Mouse (Mus musculus) kidney, embryonic 14.5 days (tissue): ENCODE measurements around the gene Kxd1. TPM values are rescaled to one million over a fixed set of nuclear protein-coding genes. Genes with fewer than 3 reads are reported as not detected.
"Not testable (repeated sequence)": the region's sequence is repeated elsewhere in the genome, so short reads cannot be mapped to it uniquely, and the experiment has no call there.

ENCODE experiments used
- ATAC-seq: fragments of 200-750 bp; cut with Nextera tagmentation; 2 replicates; pipeline ENCODE4 v1.8.0; 2017; ENCODE audit warnings: moderate number of reproducible peaks, mild to moderate bottlenecking, moderate TSS enrichment, moderate library complexity; ENCODE audit not compliant: low FRiP score, low TSS enrichment
- H3K27ac ChIP-seq: fragments of 300-500 bp; sonication (generic); 2 replicates; pipeline ENCODE4 v1.5.1; 2014; ENCODE audit warnings: low read depth, mild to moderate bottlenecking, low read length, moderate library complexity, mixed read lengths
- H3K27me3 ChIP-seq: fragments of 300-500 bp; sonication (generic); 2 replicates; pipeline ENCODE4 v1.6.1; 2014; ENCODE audit warnings: mild to moderate bottlenecking, low read length; ENCODE audit not compliant: control insufficient read depth, insufficient read depth
- H3K36me3 ChIP-seq: fragments of 300-500 bp; sonication (generic); 2 replicates; pipeline ENCODE4 v1.6.1; 2014; ENCODE audit warnings: low read length, mixed read lengths; ENCODE audit not compliant: control insufficient read depth, insufficient read depth
- H3K4me1 ChIP-seq: fragments of 300-500 bp; sonication (generic); 2 replicates; pipeline ENCODE4 v1.6.1; 2014; ENCODE audit warnings: low read length, mixed read lengths; ENCODE audit not compliant: control insufficient read depth, insufficient read depth
- H3K4me2 ChIP-seq: fragments of 300-500 bp; sonication (generic); replicated peaks from 2 replicates; pipeline ENCODE4 v1.6.1; 2014; ENCODE audit warnings: low read depth, mild to moderate bottlenecking, low read length
- H3K4me3 ChIP-seq: fragments of 300-500 bp; sonication (generic); 2 replicates; pipeline ENCODE4 v1.5.1; 2014; ENCODE audit warnings: mild to moderate bottlenecking, low read length
- H3K9ac ChIP-seq: fragments of 300-500 bp; sonication (generic); 2 replicates; pipeline ENCODE4 v1.6.1; 2014; ENCODE audit warnings: low read depth, mild to moderate bottlenecking, low read length, moderate library complexity
- H3K9me3 ChIP-seq: fragments of 300-500 bp; sonication (generic); 2 replicates; pipeline ENCODE4 v1.6.1; 2016; ENCODE audit warnings: low read length; ENCODE audit not compliant: control insufficient read depth
- WGBS: fragments of 180-500 bp; shearing (Covaris S2); extraction: QIAGEN DNeasy Blood & Tissue Kit; methylation state at CpG from one replicate; pipeline ENCODE4 v1.1.7; 2014; 5-methylcytosine and 5-hydroxymethylcytosine counted together
- polyA plus RNA-seq: library from polyadenylated mRNA; unstranded; fragments of >200 nt; fragmentation: Nextera tagmentation; extraction: Ambion mirVana; gene quantifications from 2 replicates; pipeline ENCODE4 v1.2.1, GENCODE M21; 2014

Gene Kxd1
- polyA plus RNA-seq, 1 experiment from 2014 or later: 70.9 TPM

DNA sequence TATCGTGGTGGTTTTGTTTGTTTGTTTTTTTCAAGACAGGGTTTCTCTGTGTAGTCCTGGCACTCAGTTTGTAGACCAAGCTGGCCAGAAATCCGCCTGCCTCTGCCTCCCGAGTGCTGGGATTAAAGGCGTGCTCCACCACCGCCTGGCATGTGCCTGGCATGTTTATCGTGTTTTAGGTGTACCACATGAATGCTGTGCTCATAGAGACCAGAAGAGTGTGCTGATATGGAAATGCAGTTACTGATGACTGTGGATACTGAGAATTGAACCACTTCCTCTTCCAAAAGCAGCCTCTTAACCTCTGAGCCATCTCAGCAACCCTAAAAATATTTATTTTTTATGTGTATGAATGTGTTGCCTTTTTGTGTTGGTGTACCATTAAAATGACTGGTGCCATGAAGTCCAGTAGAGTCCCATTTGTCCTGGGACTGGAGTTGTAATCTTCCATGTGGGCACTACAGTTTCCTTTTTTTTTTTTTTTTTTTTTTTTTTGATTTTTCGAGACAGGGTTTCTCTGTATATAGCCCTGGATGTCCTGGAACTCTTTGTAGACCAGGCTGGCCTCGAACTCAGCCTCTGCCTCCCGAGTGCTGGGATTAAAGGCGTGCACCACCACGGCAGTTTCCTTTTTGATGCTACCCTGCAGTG lies 15.4 kb downstream of the Kxd1 start:
- Histone ChIP-seq H3K36me3 (peaks cover 49% of the 10 kb centered on the region), H3K27ac (no peak overlapping the region), H3K4me1 (peaks cover 8% of the 10 kb centered on the region; the same call in 1 of the 2 replicates), H3K4me2 (no peak overlapping the region), H3K4me3 (no peak overlapping the region), H3K27me3 (no peaks in the 10 kb centered on the region), H3K9ac (no peak overlapping the region), H3K9me3 (no peaks in the 10 kb centered on the region)
- 96% methylated on average over 11 of the region's 11 CpGs for WGBS
- ATAC-seq: no peak

DNA sequence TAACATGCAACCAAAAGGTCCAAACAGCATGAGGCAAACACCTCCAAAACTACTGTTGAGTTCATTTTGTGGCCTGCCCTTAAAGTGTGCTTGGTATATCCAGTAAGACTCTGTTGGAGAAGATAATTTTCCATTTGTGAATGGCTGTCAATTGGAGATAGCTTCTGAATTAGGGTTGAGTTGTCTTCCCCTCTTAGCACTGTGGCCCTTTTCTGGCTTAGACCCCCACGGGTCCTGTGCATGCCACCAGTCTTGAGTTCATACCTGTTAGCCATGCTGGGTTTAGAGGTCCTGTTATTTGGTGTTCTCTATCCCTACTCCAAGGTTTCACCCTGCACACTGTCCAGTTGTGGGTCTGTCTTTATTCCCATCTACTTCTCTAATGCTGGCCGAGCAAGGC lies 16.0 kb downstream of the Kxd1 start:
- peaks cover 8% of the 10 kb centered on the region; the same call in 1 of the 2 replicates for H3K4me1 ChIP-seq
- no peak overlapping the region for H3K4me3 ChIP-seq
- H3K27ac ChIP-seq: no peak overlapping the region
- H3K9me3 ChIP-seq: no peaks in the 10 kb centered on the region
- peaks cover 54% of the 10 kb centered on the region for H3K36me3 ChIP-seq
- ATAC-seq: no peak
- WGBS: 98% methylated on average over 2 of the region's 2 CpGs
- H3K4me2 ChIP-seq: no peak overlapping the region; the same call in 1 of the 2 replicates
- H3K9ac ChIP-seq: no peak overlapping the region
- no peaks in the 10 kb centered on the region for H3K27me3 ChIP-seq

DNA sequence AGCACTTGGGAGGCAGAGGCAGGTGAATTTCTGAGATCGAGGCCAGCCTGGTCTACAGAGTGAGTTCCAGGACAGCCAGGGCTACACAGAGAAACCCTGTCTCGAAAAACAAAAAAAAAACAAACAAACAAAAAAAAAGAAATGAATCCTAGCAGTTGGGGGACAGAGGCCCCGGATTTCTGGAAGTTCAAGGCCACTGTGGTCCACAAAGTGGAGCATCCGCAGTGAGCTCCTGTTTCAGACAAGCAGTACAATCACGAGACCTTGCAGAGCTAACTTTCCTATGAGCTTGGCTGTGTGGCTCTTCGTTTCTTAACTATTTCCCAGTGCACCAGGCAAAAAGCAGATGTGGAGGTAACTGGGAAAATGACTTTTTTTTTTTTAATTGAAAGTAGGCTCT lies 16.6 kb downstream of the Kxd1 start:
- Histone ChIP-seq H3K9ac (peak overlapping the region; percentile 97; the same call in 1 of the 2 replicates), H3K4me2 (peak overlapping the region; percentile 41), H3K4me3 (peak overlapping the region; percentile 87), H3K36me3 (peaks cover 48% of the 10 kb centered on the region)
- H3K9me3 ChIP-seq, H3K27ac ChIP-seq, ATAC-seq, H3K4me1 ChIP-seq, H3K27me3 ChIP-seq: not testable (repeated sequence)
- WGBS: 79% methylated on average over 6 of the region's 6 CpGs

DNA sequence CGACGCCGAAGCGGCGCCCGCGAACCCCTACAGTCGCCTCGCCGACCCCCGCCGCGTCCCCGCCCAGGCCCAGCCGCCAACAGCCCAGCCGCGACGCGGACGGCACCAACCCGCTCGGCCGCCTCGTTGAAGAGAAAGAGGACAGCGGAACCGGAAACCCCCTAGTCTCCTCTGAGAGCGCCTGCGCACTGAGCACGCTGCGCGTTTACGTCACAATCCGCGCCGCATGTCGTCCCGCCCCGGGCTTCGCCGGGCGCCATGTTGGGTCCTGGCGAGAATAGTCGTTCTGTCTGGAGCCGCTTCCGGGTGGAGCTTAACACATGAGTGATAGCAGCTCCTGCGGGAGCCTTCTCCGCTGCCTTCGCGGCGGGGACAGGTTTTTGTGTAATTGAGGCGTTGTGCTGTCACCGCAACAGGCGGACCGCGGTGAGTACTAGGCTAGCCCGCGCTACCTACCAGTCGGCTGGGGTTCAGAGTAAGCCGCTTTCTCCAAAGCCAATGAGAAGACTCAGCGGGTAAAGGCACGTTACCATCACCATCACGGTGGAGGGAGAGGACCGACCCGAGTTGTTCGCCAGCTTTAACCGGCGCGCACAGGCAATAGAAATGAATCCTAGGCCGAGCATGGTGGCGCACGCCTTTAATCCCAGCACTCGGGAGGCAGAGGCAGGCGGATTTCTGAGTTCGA lies 17.4 kb downstream of the Kxd1 start, which contains the start of gene Uba52:
Gene Uba52 (minus strand): TSS at position 574 of the 688 bp plus-strand sequence.
- Histone ChIP-seq H3K4me3 (peak within 1 kb of the TSS; percentile 87), H3K27me3 (no peaks in the 10 kb centered on the region), H3K4me1 (peaks cover 15% of the 10 kb centered on the region), H3K36me3 (peaks cover 44% of the 10 kb centered on the region), H3K27ac (peak within 1 kb of the TSS; percentile 94), H3K4me2 (peak within 1 kb of the TSS; percentile 83), H3K9ac (peak within 1 kb of the TSS; percentile 97), H3K9me3 (no peaks in the 10 kb centered on the region)
- WGBS: 2% methylated on average over 74 of the region's 74 CpGs
- peak; percentile 85 for ATAC-seq

DNA sequence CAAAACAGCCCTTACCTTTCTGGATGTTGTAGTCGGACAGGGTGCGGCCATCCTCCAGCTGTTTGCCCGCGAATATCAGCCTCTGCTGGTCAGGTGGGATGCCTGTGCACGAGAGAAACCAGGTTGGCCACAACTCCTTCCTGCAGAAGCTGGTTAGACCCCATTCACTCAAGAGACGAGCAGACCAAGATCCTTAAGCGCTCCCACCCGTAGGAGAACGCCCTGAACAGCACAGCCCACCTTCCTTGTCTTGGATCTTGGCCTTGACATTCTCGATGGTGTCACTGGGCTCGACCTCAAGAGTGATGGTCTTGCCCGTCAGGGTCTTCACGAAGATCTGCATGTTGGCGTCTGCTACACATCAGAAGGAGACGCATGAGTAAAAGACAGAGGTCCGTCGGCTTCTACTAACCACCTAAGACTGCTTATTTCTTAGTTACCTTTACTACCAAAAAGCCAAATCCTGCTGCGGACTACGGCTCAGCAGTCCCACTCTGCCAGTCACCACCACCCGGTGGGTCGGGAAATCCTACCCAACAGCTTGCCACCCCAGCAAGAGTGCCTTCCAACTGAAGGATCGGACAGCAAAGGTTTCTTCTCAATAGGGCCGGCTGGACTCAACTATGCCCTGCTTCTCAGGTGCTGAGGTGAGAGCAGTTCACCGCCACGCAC lies 18.3 kb downstream of the Kxd1 start:
- Histone ChIP-seq H3K4me2 (peak overlapping the region; percentile 83), H3K4me1 (peaks cover 20% of the 10 kb centered on the region), H3K27me3 (no peaks in the 10 kb centered on the region), H3K27ac (peak overlapping the region; percentile 94), H3K9ac (peak overlapping the region; percentile 97), H3K9me3 (no peaks in the 10 kb centered on the region), H3K4me3 (peak overlapping the region; percentile 87), H3K36me3 (peaks cover 39% of the 10 kb centered on the region)
- ATAC-seq: no peak
- 13% methylated on average over 25 of the region's 25 CpGs for WGBS

DNA sequence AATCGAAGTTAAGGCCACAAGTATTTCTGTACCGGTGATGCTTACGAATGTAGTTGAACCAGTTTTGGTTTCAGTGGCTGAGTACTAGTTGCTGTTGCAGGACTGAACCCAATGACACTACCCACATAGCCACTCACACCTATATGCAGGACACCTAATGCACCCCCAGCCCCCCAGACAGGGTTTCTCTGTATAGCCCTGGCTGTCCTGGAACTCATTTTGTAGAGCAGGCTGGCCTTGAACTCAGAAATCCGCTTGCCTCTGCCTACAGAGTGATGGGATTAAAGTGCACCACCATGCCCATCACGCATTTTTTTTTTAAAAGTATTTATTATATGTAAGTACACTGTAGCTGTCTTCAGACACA lies 20.7 kb downstream of the Kxd1 start:
- Histone ChIP-seq H3K9ac (0 out of 2 replicates have a peak overlapping the region, but pooled peaks have one; percentile 90), H3K36me3 (peaks cover 30% of the 10 kb centered on the region), H3K4me1 (peaks cover 33% of the 10 kb centered on the region), H3K4me3 (peak overlapping the region; percentile 77; the same call in 1 of the 2 replicates), H3K27ac (0 out of 2 replicates have a peak overlapping the region, but pooled peaks have one; percentile 55), H3K4me2 (peak overlapping the region; percentile 80; the same call in 1 of the 2 replicates), H3K9me3 (no peaks in the 10 kb centered on the region), H3K27me3 (peaks cover 20% of the 10 kb centered on the region; the same call in 1 of the 2 replicates)
- WGBS: 77% methylated on average over 5 of the region's 5 CpGs
- ATAC-seq: no peak

DNA sequence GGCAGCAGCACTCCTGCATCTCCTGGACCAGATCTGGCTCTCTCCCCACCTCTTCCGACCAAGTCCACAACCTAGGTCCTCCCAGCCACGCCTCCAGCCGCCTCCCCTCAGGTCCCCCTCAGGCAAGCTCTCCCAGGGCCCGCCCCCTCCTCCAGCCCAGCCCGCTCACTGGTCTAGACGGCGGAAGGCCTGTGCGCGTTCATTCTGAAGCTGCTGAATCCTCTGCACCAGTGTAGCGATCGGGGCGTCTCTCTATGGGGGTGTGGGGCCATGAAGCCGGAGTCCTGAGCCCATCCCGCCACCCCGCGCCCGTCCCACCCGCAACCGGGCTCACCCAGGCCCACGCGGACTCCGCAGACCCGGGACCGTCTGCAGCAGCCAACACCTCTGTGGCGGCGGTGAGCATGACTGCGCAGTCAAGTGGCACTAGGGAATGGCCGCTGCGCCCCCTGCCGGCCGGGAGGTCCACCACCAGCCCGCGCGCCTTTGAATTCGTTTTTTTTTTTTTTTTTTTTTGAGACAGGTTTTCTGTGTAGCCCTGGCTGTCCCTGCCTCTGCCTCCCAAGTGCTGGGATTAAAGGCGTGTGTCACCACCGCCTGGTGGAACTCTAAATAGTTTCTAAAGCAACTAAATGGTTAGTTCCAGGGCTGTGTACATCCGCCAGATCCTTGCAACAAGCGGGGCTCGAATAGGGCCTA lies 21.3 kb downstream of the Kxd1 start, which contains the start of gene Rex1bd:
Gene Rex1bd (minus strand): TSS at position 425 of the 699 bp plus-strand sequence.
- peak within 1 kb of the TSS; percentile 77 for H3K4me3 ChIP-seq
- H3K27ac ChIP-seq: peak within 1 kb of the TSS; percentile 87
- peaks cover 25% of the 10 kb centered on the region for H3K27me3 ChIP-seq
- peaks cover 34% of the 10 kb centered on the region for H3K4me1 ChIP-seq
- WGBS: 3% methylated on average over 39 of the region's 40 CpGs
- peak within 1 kb of the TSS; percentile 90 for H3K9ac ChIP-seq
- peaks cover 27% of the 10 kb centered on the region for H3K36me3 ChIP-seq
- H3K4me2 ChIP-seq: peak within 1 kb of the TSS; percentile 80
- ATAC-seq: peak; percentile 88
- no peaks in the 10 kb centered on the region for H3K9me3 ChIP-seq

DNA sequence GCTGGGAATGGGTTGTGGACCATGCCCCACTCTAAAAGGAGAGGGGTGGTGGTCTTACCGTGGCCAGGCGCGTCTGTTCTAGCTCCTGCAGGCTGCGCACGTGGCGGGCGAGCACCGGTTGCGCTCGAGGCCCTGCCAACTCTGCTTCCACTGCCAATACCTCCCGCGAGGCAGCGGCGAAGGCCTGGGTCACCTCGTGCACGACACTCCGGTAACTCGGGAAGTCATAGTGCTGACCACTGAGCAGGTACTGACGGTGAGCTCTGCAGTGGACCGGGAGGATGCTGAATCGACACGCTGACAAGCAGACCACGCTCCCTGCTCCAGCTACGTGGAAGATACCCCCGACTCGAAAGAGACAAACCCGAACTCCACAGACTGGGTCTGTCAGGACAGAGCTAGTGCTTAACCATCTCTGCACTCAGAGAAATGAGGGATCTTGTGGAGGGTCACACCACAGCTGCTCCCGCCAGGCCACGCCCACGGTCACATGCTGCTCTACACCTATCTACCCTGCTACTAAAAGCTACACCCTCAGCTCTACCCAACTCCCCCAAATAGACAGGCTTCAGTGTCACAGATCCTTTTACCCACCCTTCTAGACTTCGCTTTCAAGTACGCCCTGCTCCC lies 21.9 kb downstream of the Kxd1 start:
- H3K36me3 ChIP-seq: peaks cover 27% of the 10 kb centered on the region
- peak overlapping the region; percentile 90 for H3K9ac ChIP-seq
- H3K27ac ChIP-seq: no peak overlapping the region
- peak overlapping the region; percentile 80 for H3K4me2 ChIP-seq
- peak overlapping the region; percentile 77 for H3K4me3 ChIP-seq
- 38% methylated on average over 32 of the region's 32 CpGs for WGBS
- peak; percentile 30 for ATAC-seq
- H3K4me1 ChIP-seq: peaks cover 36% of the 10 kb centered on the region
- H3K27me3 ChIP-seq: peaks cover 32% of the 10 kb centered on the region
- no peaks in the 10 kb centered on the region for H3K9me3 ChIP-seq
